Mouse (Mus musculus) limb, embryonic 13.5 days (tissue): ENCODE measurements around the gene Tmem45a. TPM values are rescaled to one million over a fixed set of nuclear protein-coding genes. Genes with fewer than 3 reads are reported as not detected.
"Not testable (repeated sequence)": the region's sequence is repeated elsewhere in the genome, so short reads cannot be mapped to it uniquely, and the experiment has no call there.

Experiments
- ATAC-seq: fragments of 200-750 bp; cut with Nextera tagmentation; 2 replicates; pipeline ENCODE4 v1.8.0; 2017; ENCODE audit warnings: low read depth, moderate number of reproducible peaks, moderate TSS enrichment; ENCODE audit not compliant: low FRiP score
- H3K27ac ChIP-seq: fragments of 300-500 bp; sonication (generic); 2 replicates; pipeline ENCODE4 v1.5.1; 2015; ENCODE audit warnings: inconsistent platforms, mild to moderate bottlenecking, moderate library complexity
- H3K27me3 ChIP-seq: fragments of 300-500 bp; sonication (generic); 2 replicates; pipeline ENCODE4 v1.6.1; 2015; ENCODE audit warnings: mild to moderate bottlenecking, inconsistent platforms
- H3K36me3 ChIP-seq: fragments of 300-500 bp; sonication (generic); 2 replicates; pipeline ENCODE4 v1.6.1; 2015; ENCODE audit warnings: inconsistent platforms, mild to moderate bottlenecking, moderate library complexity
- H3K4me1 ChIP-seq: fragments of 300-500 bp; sonication (generic); 2 replicates; pipeline ENCODE4 v1.6.1; 2015; ENCODE audit warnings: inconsistent platforms
- H3K4me2 ChIP-seq: fragments of 300-500 bp; sonication (generic); replicated peaks from 2 replicates; pipeline ENCODE4 v1.6.1; 2015; ENCODE audit warnings: inconsistent platforms, mild to moderate bottlenecking, moderate library complexity
- H3K4me3 ChIP-seq: fragments of 300-500 bp; sonication (generic); 2 replicates; pipeline ENCODE4 v1.5.1; 2015; ENCODE audit warnings: moderate library complexity, mild to moderate bottlenecking, inconsistent platforms
- H3K9ac ChIP-seq: fragments of 300-500 bp; sonication (generic); 2 replicates; pipeline ENCODE4 v1.6.1; 2015; ENCODE audit warnings: mild to moderate bottlenecking, inconsistent platforms
- H3K9me3 ChIP-seq: fragments of 300-500 bp; sonication (generic); 2 replicates; pipeline ENCODE4 v1.6.1; 2016; ENCODE audit warnings: inconsistent platforms
- WGBS: fragments of 180-500 bp; shearing (Covaris S2); methylation state at CpG from one replicate; pipeline ENCODE4 v1.1.7; 2015; 5-methylcytosine and 5-hydroxymethylcytosine counted together
- polyA plus RNA-seq: library from polyadenylated mRNA; unstranded; fragments of >200 nt; fragmentation: Nextera tagmentation; extraction: Ambion mirVana; gene quantifications from 2 replicates; pipeline ENCODE4 v1.2.1, GENCODE M21; 2015

Tmem45a gene
- polyA plus RNA-seq, result 47.5 and 53.6 TPM in 2 replicates

DNA sequence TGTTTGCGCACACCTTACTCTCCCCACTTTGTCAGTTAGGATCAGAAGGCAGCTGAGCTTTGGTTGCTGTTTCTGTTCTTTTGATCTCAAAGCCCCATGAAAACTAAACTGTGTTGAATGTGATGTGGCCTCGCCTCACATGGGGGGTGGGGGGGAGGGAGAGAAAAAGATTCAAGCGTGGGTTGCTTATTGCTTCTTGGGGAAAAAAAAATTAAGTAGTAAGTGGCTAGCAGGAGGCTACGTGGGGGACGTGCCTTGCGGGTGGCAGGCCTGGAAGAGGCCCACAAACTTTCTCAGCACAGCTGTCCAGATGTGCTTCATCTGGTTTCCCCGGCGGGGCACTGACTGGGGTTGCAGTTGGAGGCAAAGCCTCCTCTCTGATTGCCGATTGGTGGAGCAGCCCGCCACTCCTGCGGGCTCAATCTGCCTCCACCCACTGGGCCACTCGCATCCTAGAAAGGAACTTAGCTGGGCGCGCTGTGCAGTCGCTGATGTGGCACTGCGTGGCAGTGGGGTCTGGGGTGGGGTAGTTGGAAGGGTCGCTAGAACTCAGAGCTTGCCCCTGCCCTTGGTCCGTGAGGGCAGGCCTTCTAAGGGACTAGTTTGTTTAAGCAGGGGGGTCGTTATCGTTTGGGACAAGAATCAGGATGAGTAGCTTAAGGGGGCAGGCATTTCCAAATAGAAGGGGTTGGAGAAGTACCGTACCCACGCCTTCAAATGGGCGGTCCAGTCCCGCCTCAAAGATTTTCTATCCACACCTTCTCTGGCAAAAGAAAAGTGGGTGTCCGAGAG lies at the start of gene Tmem45a:
Tmem45a (minus strand) TSS at position 343 of the 792 bp plus-strand sequence.
- Histone ChIP-seq H3K4me1 (peaks cover 11% of the 10 kb centered on the region; the same call in 1 of the 2 replicates), H3K27ac (peak within 1 kb of the TSS; percentile 63; the same call in 1 of the 2 replicates), H3K27me3 (no peaks in the 10 kb centered on the region), H3K9me3 (no peaks in the 10 kb centered on the region), H3K4me3 (peak within 1 kb of the TSS; percentile 60), H3K4me2 (peak within 1 kb of the TSS; percentile 66), H3K9ac (peak within 1 kb of the TSS; percentile 59), H3K36me3 (no peaks in the 10 kb centered on the region)
- WGBS, result 3% methylated on average over 25 of the region's 25 CpGs
- ATAC-seq, result peak; percentile 100

DNA sequence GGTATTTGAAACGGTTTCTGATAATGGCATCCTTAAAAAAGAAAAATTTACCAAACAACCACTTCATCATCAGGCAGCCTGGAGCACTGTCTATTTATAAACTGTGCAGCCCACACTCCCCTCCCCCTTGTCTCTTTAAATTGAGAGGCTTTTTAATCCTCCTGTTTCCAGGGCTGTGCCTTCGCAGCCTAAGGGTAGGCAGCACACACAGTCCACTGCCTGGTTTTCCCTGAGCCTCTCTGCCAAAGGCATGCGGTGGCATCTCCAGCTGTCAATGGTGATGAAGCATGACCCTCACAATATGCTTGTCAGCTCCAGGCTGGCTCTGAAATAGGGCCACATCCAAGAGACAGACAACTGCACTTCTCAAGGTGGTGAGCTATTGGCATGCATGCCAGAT lies 42.1 kb upstream of the Tmem45a start, which contains the start of gene Lnp1:
Lnp1 (minus strand) TSS at position 39 of the 400 bp plus-strand sequence.
- ATAC-seq, result no peak
- no peaks in the 10 kb centered on the region for H3K36me3 ChIP-seq
- H3K27ac ChIP-seq, result no peak within 1 kb of the TSS
- no peaks in the 10 kb centered on the region for H3K27me3 ChIP-seq
- H3K4me3 ChIP-seq, result no peak within 1 kb of the TSS
- H3K4me2 ChIP-seq, result no peak within 1 kb of the TSS
- H3K4me1 ChIP-seq, result no peaks in the 10 kb centered on the region
- H3K9me3 ChIP-seq, result no peaks in the 10 kb centered on the region
- WGBS, result 67% methylated on average over 3 of the region's 3 CpGs
- H3K9ac ChIP-seq, result no peak within 1 kb of the TSS

DNA sequence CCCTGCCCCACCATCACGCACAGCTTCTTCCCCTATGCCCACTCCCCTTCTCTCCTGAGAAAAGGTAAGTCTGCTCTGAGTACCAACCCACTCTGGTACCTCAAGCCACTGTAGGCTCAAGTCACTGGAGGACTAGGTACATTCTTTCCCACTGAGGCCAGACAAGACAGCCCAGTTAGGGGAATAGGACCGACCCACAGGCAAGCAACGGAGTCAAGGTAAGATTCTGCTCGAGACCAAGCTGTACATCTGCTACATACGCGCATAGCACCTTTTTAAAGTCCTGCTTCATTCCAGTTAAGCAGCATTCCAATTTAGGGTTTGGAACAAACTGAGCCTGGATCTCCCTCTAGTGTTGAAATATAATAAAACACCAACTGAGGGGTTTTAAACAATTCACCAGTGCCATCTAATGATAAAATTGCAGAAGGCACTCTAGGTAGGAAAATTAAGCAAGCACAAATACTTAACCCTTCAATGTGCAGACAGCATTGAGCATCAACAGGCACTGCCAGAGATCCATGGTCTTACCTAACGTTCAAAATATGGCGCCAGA lies 34.2 kb upstream of the Tmem45a start:
- no peak overlapping the region for H3K4me2 ChIP-seq
- no peak overlapping the region for H3K9ac ChIP-seq
- H3K4me3 ChIP-seq, result no peak overlapping the region
- H3K4me1 ChIP-seq, result no peaks in the 10 kb centered on the region
- no peaks in the 10 kb centered on the region for H3K9me3 ChIP-seq
- no peak overlapping the region for H3K27ac ChIP-seq
- H3K27me3 ChIP-seq, result no peaks in the 10 kb centered on the region
- 24% methylated on average over 8 of the region's 8 CpGs for WGBS
- peak; percentile 81 for ATAC-seq
- H3K36me3 ChIP-seq, result no peaks in the 10 kb centered on the region

DNA sequence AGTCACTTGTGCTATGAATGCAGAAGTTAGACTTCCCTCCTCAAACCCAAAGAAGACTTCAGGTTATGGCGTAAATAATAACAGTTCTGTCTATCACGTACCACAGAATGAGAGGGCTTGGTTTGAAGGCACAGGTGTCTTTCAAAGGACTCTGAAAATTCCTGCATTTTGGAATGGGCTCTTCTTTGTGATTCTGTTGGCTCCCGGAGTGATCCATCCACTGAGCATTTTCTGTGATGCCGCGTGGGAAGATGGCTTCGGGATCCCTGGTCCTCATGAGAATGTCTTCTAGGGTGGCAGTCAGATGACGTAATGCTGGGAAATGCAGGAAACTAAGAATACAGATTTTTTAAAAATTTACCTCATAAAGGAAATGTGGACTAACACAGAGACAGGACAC lies 31.3 kb upstream of the Tmem45a start:
- no peak overlapping the region for H3K4me2 ChIP-seq
- H3K36me3 ChIP-seq, result no peaks in the 10 kb centered on the region
- H3K27me3 ChIP-seq, result no peaks in the 10 kb centered on the region
- no peaks in the 10 kb centered on the region for H3K9me3 ChIP-seq
- ATAC-seq, result no peak
- H3K27ac ChIP-seq, result no peak overlapping the region
- no peak overlapping the region for H3K9ac ChIP-seq
- no peak overlapping the region for H3K4me3 ChIP-seq
- 88% methylated on average over 7 of the region's 7 CpGs for WGBS
- no peaks in the 10 kb centered on the region for H3K4me1 ChIP-seq

- no peak for ATAC-seq
- WGBS, result 55% methylated on average over 5 of the region's 5 CpGs
- Histone ChIP-seq H3K9ac (no peak overlapping the region), H3K27me3 (no peaks in the 10 kb centered on the region), H3K9me3 (no peaks in the 10 kb centered on the region), H3K4me3 (no peak overlapping the region), H3K4me1 (no peaks in the 10 kb centered on the region), H3K27ac (no peak overlapping the region), H3K36me3 (no peaks in the 10 kb centered on the region), H3K4me2 (no peak overlapping the region)
Measured at GRCm38 (mm10) chr16:56908986-56909385, 23.0 kb upstream of the Tmem45a start.

- H3K27ac ChIP-seq, H3K4me1 ChIP-seq, H3K4me3 ChIP-seq, H3K36me3 ChIP-seq, H3K9me3 ChIP-seq, H3K4me2 ChIP-seq, H3K9ac ChIP-seq, ATAC-seq, H3K27me3 ChIP-seq: not testable (repeated sequence)
- 59% methylated on average over 3 of the region's 3 CpGs for WGBS
Measured at GRCm38 (mm10) chr16:56902206-56902605, 16.2 kb upstream of the Tmem45a start.

DNA sequence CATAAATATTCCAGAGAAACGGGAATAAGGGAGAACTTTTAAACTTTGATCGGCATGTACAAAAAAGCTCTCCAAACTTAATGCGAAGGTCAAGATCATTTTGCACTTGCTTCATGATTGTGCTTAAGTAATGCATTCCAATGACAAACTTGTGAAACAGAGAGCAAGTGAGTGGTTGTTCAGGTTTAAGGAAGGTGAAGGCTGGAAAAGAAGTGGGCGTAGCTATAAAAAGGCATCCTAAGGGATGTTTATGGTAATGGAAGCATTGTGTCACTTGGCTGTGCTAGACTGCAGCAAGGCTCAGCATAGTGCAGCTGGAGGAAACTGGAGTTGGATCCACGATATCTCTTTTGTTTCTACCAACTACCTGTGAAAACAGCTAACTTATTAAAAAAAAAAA lies 5.6 kb upstream of the Tmem45a start:
- Histone ChIP-seq H3K36me3 (no peaks in the 10 kb centered on the region), H3K4me3 (no peak overlapping the region), H3K27me3 (no peaks in the 10 kb centered on the region), H3K9me3 (no peaks in the 10 kb centered on the region), H3K27ac (no peak overlapping the region), H3K9ac (no peak overlapping the region), H3K4me1 (no peaks in the 10 kb centered on the region), H3K4me2 (no peak overlapping the region)
- ATAC-seq, result no peak
- WGBS, result 83% methylated on average over 5 of the region's 5 CpGs

- WGBS, result 26% methylated on average over 9 of the region's 9 CpGs
- Histone ChIP-seq H3K9me3 (no peaks in the 10 kb centered on the region), H3K27me3 (no peaks in the 10 kb centered on the region), H3K27ac (0 out of 2 replicates have a peak overlapping the region, but pooled peaks have one; percentile 58), H3K4me3 (peak overlapping the region; percentile 60), H3K9ac (no peak overlapping the region), H3K4me2 (peak overlapping the region; percentile 66), H3K4me1 (peaks cover 11% of the 10 kb centered on the region; the same call in 1 of the 2 replicates), H3K36me3 (no peaks in the 10 kb centered on the region)
- ATAC-seq, result no peak
Measured at GRCm38 (mm10) chr16:56886616-56887116, 700 bp upstream of the Tmem45a start.

- no peaks in the 10 kb centered on the region for H3K36me3 ChIP-seq
- peak overlapping the region; percentile 66 for H3K4me2 ChIP-seq
- H3K9ac ChIP-seq, result no peak overlapping the region
- H3K4me1 ChIP-seq, result peaks cover 11% of the 10 kb centered on the region; the same call in 1 of the 2 replicates
- 94% methylated on average over 6 of the region's 6 CpGs for WGBS
- no peaks in the 10 kb centered on the region for H3K9me3 ChIP-seq
- no peak overlapping the region for H3K27ac ChIP-seq
- H3K4me3 ChIP-seq, result peak overlapping the region; percentile 60
- H3K27me3 ChIP-seq, result no peaks in the 10 kb centered on the region
- ATAC-seq, result no peak
Measured at GRCm38 (mm10) chr16:56884811-56885210, 1.2 kb downstream of the Tmem45a start.

DNA sequence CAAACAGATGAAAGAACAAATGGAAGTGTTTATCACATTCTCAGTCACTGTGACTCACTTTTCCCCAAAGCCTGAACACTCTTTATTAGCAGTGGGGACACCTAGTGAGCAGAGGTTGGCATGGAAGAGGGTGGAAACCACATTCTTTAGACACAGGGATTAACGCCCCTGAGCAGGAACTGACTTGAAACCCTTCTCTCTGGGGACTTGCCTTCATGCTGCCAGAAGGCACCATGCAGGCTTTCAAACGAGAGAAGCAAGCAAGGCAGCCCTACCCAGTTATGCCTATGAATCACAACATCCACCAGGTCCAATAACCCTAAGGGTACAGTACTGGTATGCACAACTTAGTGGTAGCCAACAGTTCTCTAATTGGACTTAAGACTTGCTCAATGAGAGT lies 12.6 kb downstream of the Tmem45a start:
- H3K4me3 ChIP-seq, result no peak overlapping the region
- no peak overlapping the region for H3K27ac ChIP-seq
- ATAC-seq, result no peak
- no peak overlapping the region for H3K4me2 ChIP-seq
- H3K9ac ChIP-seq, result no peak overlapping the region
- H3K36me3 ChIP-seq, result no peaks in the 10 kb centered on the region
- H3K9me3 ChIP-seq, result no peaks in the 10 kb centered on the region
- WGBS, result 32% methylated on average over 2 of the region's 2 CpGs
- H3K4me1 ChIP-seq, result no peaks in the 10 kb centered on the region
- H3K27me3 ChIP-seq, result no peaks in the 10 kb centered on the region

GRCm38 (mm10) chr16:56870458-56870857 lies 15.5 kb downstream of the Tmem45a start:
- Histone ChIP-seq H3K4me1 (no peaks in the 10 kb centered on the region), H3K27ac (no peak overlapping the region), H3K9me3 (no peaks in the 10 kb centered on the region), H3K9ac (no peak overlapping the region), H3K4me2 (no peak overlapping the region), H3K36me3 (no peaks in the 10 kb centered on the region), H3K27me3 (no peaks in the 10 kb centered on the region), H3K4me3 (no peak overlapping the region)
- ATAC-seq, result no peak
- 75% methylated on average over 3 of the region's 3 CpGs for WGBS

GRCm38 (mm10) chr16:56868361-56868760 lies 17.6 kb downstream of the Tmem45a start:
- no peak overlapping the region for H3K4me3 ChIP-seq
- 87% methylated on average over 5 of the region's 5 CpGs for WGBS
- H3K27ac ChIP-seq, result no peak overlapping the region
- no peaks in the 10 kb centered on the region for H3K9me3 ChIP-seq
- no peak overlapping the region for H3K9ac ChIP-seq
- H3K4me1 ChIP-seq, result no peaks in the 10 kb centered on the region
- no peaks in the 10 kb centered on the region for H3K27me3 ChIP-seq
- no peak for ATAC-seq
- no peak overlapping the region for H3K4me2 ChIP-seq
- no peaks in the 10 kb centered on the region for H3K36me3 ChIP-seq
